Mouse (Mus musculus): ENCODE data around the gene Gm36864. TPM values are rescaled to one million over a fixed set of nuclear protein-coding genes. Genes with fewer than 3 reads are reported as not detected.
"Not testable (repeated sequence)": the region's sequence is repeated elsewhere in the genome, so short reads cannot be mapped to it uniquely, and the experiment has no call there.

Gene Gm36864
- not detected in 2 replicates for polyA plus RNA-seq (2014; fragmentation: Nextera tagmentation; extraction: Ambion mirVana)

DNA sequence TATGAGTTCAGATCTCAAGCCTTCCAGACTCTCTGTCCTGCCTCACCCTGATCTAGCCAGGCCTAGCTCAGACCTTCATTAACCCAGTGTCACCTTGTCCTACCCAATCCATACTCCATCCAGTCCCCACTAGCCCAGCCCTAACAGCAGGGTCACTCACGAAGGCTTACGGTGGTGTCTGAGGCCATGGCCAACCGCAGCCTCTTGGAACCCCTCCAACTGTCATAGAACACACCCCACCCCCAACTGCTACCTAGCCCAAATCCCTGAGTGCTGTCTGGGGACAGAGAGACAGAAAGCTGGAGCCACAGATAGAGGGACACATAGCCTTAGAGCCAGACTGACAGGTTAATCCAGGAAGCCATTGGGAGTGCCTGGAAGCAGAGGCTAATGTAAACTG is at the start of gene Gm36864:
Gene Gm36864, plus strand, starts transcription at position 269 of the 400 bp plus-strand sequence.
- Histone ChIP-seq H3K4me3 (ENCODE audit: control insufficient read depth in 1 of 2, insufficient read depth in 1 of 2, low read depth in 1 of 2, low read length in 2 of 2) (no peak within 1 kb of the TSS), H3K9ac (ENCODE audit: low read length) (no peak within 1 kb of the TSS), H3K36me3 (ENCODE audit: control insufficient read depth, insufficient read depth, low read length) (no peaks in the 10 kb centered on the region), H3K9me3 (ENCODE audit: control insufficient read depth, low read length) (no peaks in the 10 kb centered on the region), H3K27ac (replicated peaks in 1 of 2; ENCODE audit: control insufficient read depth in 1 of 2, insufficient read depth in 1 of 2, low read depth in 2 of 2, low read length in 2 of 2) (no peak within 1 kb of the TSS), H3K4me1 (ENCODE audit: control insufficient read depth in 2 of 2, insufficient read depth in 2 of 2, low read length in 2 of 2) (no peaks in the 10 kb centered on the region), H3K27me3 (ENCODE audit: control insufficient read depth, insufficient read depth, low read length) (no peaks in the 10 kb centered on the region), H3K4me2 (ENCODE audit: low read length) (no peak within 1 kb of the TSS)
- no peak for ATAC-seq (ENCODE audit: insufficient number of reproducible peaks, insufficient read depth, low FRiP score, low read depth)
- 65% methylated on average over 3 of the region's 3 CpGs for WGBS

DNA sequence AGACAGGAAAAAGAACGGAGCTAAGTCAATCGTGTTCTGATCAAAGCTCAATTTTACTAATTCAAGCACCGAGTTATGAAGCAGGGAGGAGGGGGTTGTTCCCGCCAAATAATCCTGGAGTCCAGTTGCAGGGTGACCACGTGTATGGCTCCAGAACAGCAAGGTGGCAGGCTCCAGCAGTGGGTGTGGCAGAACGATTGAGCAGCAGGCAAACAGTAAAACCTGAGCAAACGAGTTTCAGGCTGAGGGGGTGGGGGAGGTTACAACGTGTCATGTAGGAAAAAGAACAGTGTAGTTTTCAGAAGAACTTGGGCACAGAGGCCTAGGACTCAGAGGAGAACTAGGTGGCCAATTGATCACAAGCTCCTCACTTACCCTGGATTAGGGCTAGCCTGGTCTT is 49.5 kb upstream of the Gm36864 start:
- not testable (repeated sequence) for H3K27me3 ChIP-seq (ENCODE audit: control insufficient read depth, insufficient read depth, low read length); ATAC-seq (ENCODE audit: insufficient number of reproducible peaks, insufficient read depth, low FRiP score, low read depth); H3K4me1 ChIP-seq (ENCODE audit: control insufficient read depth in 2 of 2, insufficient read depth in 2 of 2, low read length in 2 of 2); H3K4me2 ChIP-seq (ENCODE audit: low read length); H3K27ac ChIP-seq (replicated peaks in 1 of 2; ENCODE audit: control insufficient read depth in 1 of 2, insufficient read depth in 1 of 2, low read depth in 2 of 2, low read length in 2 of 2); H3K9me3 ChIP-seq (ENCODE audit: control insufficient read depth, low read length); H3K36me3 ChIP-seq (ENCODE audit: control insufficient read depth, insufficient read depth, low read length); H3K9ac ChIP-seq (ENCODE audit: low read length); H3K4me3 ChIP-seq (ENCODE audit: control insufficient read depth in 1 of 2, insufficient read depth in 1 of 2, low read depth in 1 of 2, low read length in 2 of 2)
- 62% methylated on average over 8 of the region's 8 CpGs for WGBS

DNA sequence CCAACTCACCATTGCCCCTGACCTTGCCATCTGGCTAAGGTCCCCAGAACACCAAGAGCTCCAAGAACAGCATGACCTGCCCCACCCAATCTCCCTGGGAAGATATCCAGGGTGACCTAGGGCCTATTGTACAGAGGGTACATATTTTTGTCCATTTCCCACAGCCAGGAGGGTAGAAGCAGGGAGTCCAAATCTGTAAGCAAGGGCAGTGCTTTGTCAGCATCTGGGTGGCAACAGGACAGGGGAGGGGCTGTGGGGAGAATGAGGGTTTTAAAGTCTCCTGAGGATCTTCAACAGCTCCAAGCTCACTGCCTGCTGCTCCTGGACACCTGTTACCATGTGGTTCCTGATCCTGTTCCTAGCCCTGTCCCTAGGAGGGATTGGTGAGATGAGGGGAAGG is 48.0 kb upstream of the Gm36864 start, which contains the start of gene Klk1b24:
Gene Klk1b24, plus strand, starts transcription at position 301 of the 400 bp plus-strand sequence.
- H3K4me1 ChIP-seq (ENCODE audit: control insufficient read depth in 2 of 2, insufficient read depth in 2 of 2, low read length in 2 of 2); H3K9me3 ChIP-seq (ENCODE audit: control insufficient read depth, low read length); ATAC-seq (ENCODE audit: insufficient number of reproducible peaks, insufficient read depth, low FRiP score, low read depth): not testable (repeated sequence)

DNA sequence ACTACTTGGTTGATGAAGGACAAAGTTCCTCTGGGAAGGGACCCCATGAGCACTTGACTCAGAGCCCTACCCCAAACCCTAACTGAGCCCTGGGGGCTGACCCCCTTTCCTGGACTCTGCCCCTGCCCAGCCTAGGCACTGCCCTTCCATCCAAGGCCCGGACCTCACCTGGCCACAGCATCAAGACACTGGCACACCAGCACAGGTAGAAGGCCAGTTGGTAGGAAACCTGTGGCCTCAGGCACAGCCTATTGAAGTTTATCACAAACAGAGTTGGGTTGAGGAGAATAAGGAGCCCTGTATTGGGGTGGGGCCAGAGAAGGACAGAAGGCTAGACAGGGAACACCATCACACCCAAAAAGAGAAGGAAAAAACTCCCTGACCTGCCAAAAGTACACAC is 42.5 kb upstream of the Gm36864 start:
- 90% methylated on average over 1 of the region's 1 CpGs for WGBS
- not testable (repeated sequence) for H3K27ac ChIP-seq (replicated peaks in 1 of 2; ENCODE audit: control insufficient read depth in 1 of 2, insufficient read depth in 1 of 2, low read depth in 2 of 2, low read length in 2 of 2); H3K9me3 ChIP-seq (ENCODE audit: control insufficient read depth, low read length); H3K4me3 ChIP-seq (ENCODE audit: control insufficient read depth in 1 of 2, insufficient read depth in 1 of 2, low read depth in 1 of 2, low read length in 2 of 2); H3K4me1 ChIP-seq (ENCODE audit: control insufficient read depth in 2 of 2, insufficient read depth in 2 of 2, low read length in 2 of 2); ATAC-seq (ENCODE audit: insufficient number of reproducible peaks, insufficient read depth, low FRiP score, low read depth); H3K9ac ChIP-seq (ENCODE audit: low read length); H3K4me2 ChIP-seq (ENCODE audit: low read length); H3K36me3 ChIP-seq (ENCODE audit: control insufficient read depth, insufficient read depth, low read length); H3K27me3 ChIP-seq (ENCODE audit: control insufficient read depth, insufficient read depth, low read length)

More for the DNA sequence above, 48.0 kb upstream of the Gm36864 start, which contains the start of gene Klk1b24:
- not testable (repeated sequence) for H3K4me3 ChIP-seq (ENCODE audit: control insufficient read depth in 1 of 2, insufficient read depth in 1 of 2, low read depth in 1 of 2, low read length in 2 of 2); H3K27me3 ChIP-seq (ENCODE audit: control insufficient read depth, insufficient read depth, low read length); H3K27ac ChIP-seq (replicated peaks in 1 of 2; ENCODE audit: control insufficient read depth in 1 of 2, insufficient read depth in 1 of 2, low read depth in 2 of 2, low read length in 2 of 2); H3K9ac ChIP-seq (ENCODE audit: low read length); H3K36me3 ChIP-seq (ENCODE audit: control insufficient read depth, insufficient read depth, low read length); H3K4me2 ChIP-seq (ENCODE audit: low read length)

DNA sequence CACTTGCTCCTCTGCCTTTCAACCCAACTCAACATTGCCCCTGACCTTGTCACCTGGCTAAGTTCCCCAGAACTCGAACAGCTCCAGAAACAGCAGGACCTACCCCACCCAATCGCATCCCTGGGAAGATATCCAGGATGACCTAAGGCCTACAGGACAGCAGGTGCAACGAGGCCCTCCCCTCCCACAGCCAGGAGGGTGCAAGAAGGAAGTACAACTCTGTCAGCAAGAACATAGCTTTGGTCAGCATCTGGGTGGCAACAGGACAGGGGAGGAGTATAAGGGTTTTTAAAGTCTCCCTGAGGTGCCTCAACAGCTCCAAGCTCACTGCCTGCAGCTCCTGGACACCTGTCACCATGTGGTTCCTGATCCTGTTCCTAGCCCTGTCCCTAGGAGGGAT is 38.1 kb upstream of the Gm36864 start, which contains the start of gene Klk1b3:
Gene Klk1b3, plus strand, starts transcription at position 301 of the 400 bp plus-strand sequence.
- H3K4me1 ChIP-seq (ENCODE audit: control insufficient read depth in 2 of 2, insufficient read depth in 2 of 2, low read length in 2 of 2) = no peaks in the 10 kb centered on the region
- 52% methylated on average over 3 of the region's 3 CpGs for WGBS
- H3K9me3 ChIP-seq (ENCODE audit: control insufficient read depth, low read length) = no peaks in the 10 kb centered on the region
- no peak within 1 kb of the TSS for H3K4me3 ChIP-seq (ENCODE audit: control insufficient read depth in 1 of 2, insufficient read depth in 1 of 2, low read depth in 1 of 2, low read length in 2 of 2)
- H3K27ac ChIP-seq (replicated peaks in 1 of 2; ENCODE audit: control insufficient read depth in 1 of 2, insufficient read depth in 1 of 2, low read depth in 2 of 2, low read length in 2 of 2) = no peak within 1 kb of the TSS
- H3K27me3 ChIP-seq (ENCODE audit: control insufficient read depth, insufficient read depth, low read length) = no peaks in the 10 kb centered on the region
- no peak within 1 kb of the TSS for H3K9ac ChIP-seq (ENCODE audit: low read length)
- no peak within 1 kb of the TSS for H3K4me2 ChIP-seq (ENCODE audit: low read length)
- ATAC-seq (ENCODE audit: insufficient number of reproducible peaks, insufficient read depth, low FRiP score, low read depth) = no peak
- H3K36me3 ChIP-seq (ENCODE audit: control insufficient read depth, insufficient read depth, low read length) = no peaks in the 10 kb centered on the region

DNA sequence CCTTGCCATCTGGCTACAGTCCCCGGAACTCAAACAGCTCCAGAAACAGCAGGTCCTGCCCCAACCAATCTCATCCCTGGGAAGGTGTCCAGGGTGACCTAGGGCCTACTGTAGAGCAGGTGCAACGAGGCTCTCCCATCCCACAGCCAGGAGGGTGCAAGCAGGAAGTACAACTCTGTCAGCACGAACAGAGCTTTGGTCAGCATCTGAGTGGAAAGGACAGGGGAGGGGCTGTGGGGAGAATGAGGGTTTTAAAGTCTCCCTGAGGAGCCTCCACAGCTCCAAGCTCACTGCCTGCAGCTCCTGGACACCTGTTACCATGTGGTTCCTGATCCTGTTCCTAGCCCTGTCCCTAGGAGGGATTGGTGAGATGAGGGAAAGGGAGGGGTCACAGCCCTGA is 28.8 kb upstream of the Gm36864 start, which contains the start of gene Klk1b4:
Gene Klk1b4, plus strand, starts transcription at position 301 of the 400 bp plus-strand sequence.
- ATAC-seq (ENCODE audit: insufficient number of reproducible peaks, insufficient read depth, low FRiP score, low read depth); H3K4me1 ChIP-seq (ENCODE audit: control insufficient read depth in 2 of 2, insufficient read depth in 2 of 2, low read length in 2 of 2); H3K27ac ChIP-seq (replicated peaks in 1 of 2; ENCODE audit: control insufficient read depth in 1 of 2, insufficient read depth in 1 of 2, low read depth in 2 of 2, low read length in 2 of 2); H3K27me3 ChIP-seq (ENCODE audit: control insufficient read depth, insufficient read depth, low read length); H3K9ac ChIP-seq (ENCODE audit: low read length); H3K36me3 ChIP-seq (ENCODE audit: control insufficient read depth, insufficient read depth, low read length); H3K9me3 ChIP-seq (ENCODE audit: control insufficient read depth, low read length); H3K4me3 ChIP-seq (ENCODE audit: control insufficient read depth in 1 of 2, insufficient read depth in 1 of 2, low read depth in 1 of 2, low read length in 2 of 2); H3K4me2 ChIP-seq (ENCODE audit: low read length): not testable (repeated sequence)
- WGBS = 47% methylated on average over 3 of the region's 3 CpGs

DNA sequence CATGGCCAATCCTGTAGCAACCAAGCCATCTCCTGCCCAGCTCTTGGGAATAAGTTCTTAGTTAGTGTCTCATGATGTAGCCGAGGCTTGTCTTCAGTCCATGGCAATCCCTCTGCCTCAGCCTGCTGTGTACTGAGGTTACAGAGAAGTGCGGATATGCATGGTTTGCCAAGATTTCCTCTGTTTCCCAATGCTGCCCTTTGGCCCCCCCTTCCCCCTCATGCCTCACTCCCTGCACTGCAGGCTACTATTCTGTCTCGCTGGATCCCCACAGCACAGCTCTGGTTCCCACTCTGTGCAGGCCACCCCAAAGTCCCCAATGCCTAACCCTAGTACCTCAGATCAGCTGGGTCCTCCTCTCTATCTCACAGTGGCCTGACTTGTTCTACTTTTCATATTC is 27.7 kb upstream of the Gm36864 start:
- H3K36me3 ChIP-seq (ENCODE audit: control insufficient read depth, insufficient read depth, low read length) = no peaks in the 10 kb centered on the region
- no peaks in the 10 kb centered on the region for H3K9me3 ChIP-seq (ENCODE audit: control insufficient read depth, low read length)
- H3K4me2 ChIP-seq (ENCODE audit: low read length) = no peak overlapping the region
- 69% methylated on average over 3 of the region's 3 CpGs for WGBS
- H3K27ac ChIP-seq (replicated peaks in 1 of 2; ENCODE audit: control insufficient read depth in 1 of 2, insufficient read depth in 1 of 2, low read depth in 2 of 2, low read length in 2 of 2) = no peak overlapping the region
- no peak overlapping the region for H3K9ac ChIP-seq (ENCODE audit: low read length)
- no peak overlapping the region for H3K4me3 ChIP-seq (ENCODE audit: control insufficient read depth in 1 of 2, insufficient read depth in 1 of 2, low read depth in 1 of 2, low read length in 2 of 2)
- H3K27me3 ChIP-seq (ENCODE audit: control insufficient read depth, insufficient read depth, low read length) = no peaks in the 10 kb centered on the region
- no peak for ATAC-seq (ENCODE audit: insufficient number of reproducible peaks, insufficient read depth, low FRiP score, low read depth)
- H3K4me1 ChIP-seq (ENCODE audit: control insufficient read depth in 2 of 2, insufficient read depth in 2 of 2, low read length in 2 of 2) = no peaks in the 10 kb centered on the region

DNA sequence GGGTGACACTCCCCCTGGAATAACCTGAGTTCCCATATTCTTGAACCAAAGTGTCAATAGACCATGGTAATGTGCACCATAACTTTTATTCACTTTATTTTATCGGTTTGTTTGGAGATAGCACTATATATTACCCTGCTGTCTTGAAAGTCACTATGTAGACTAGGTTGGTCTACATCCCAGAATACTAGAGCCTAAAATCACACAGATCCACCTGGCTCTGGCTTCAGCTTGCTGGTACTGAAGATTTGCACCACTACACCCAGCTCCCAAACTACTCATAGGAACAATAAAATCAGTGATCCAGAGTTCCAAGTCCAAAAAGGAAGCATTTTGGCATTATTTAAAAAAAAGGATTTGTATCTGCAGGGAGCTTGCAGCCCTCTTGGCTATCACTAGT is 20.3 kb upstream of the Gm36864 start, which contains the start of gene Klk1b5:
Gene Klk1b5, plus strand, starts transcription at position 301 of the 400 bp plus-strand sequence.
- ATAC-seq (ENCODE audit: insufficient number of reproducible peaks, insufficient read depth, low FRiP score, low read depth) = no peak
- Histone ChIP-seq H3K27ac (replicated peaks in 1 of 2; ENCODE audit: control insufficient read depth in 1 of 2, insufficient read depth in 1 of 2, low read depth in 2 of 2, low read length in 2 of 2) (no peak within 1 kb of the TSS), H3K9me3 (ENCODE audit: control insufficient read depth, low read length) (no peaks in the 10 kb centered on the region), H3K4me3 (ENCODE audit: control insufficient read depth in 1 of 2, insufficient read depth in 1 of 2, low read depth in 1 of 2, low read length in 2 of 2) (no peak within 1 kb of the TSS), H3K27me3 (ENCODE audit: control insufficient read depth, insufficient read depth, low read length) (no peaks in the 10 kb centered on the region), H3K36me3 (ENCODE audit: control insufficient read depth, insufficient read depth, low read length) (no peaks in the 10 kb centered on the region), H3K4me1 (ENCODE audit: control insufficient read depth in 2 of 2, insufficient read depth in 2 of 2, low read length in 2 of 2) (no peaks in the 10 kb centered on the region), H3K4me2 (ENCODE audit: low read length) (no peak within 1 kb of the TSS), H3K9ac (ENCODE audit: low read length) (no peak within 1 kb of the TSS)
- WGBS = 59% methylated on average over 1 of the region's 1 CpGs

All from heart, embryonic 14.5 days (tissue).